Comparison of ENCODE assay signal across 28 mouse cellular contexts in genomic region chr3:27484698-27485097, GRCm38 (mm10).
DNase-seq lines count a peak whose midpoint lies in the region; ATAC-seq lines count a peak whose summit lies in the region.
"Had no signal": no experiment of that assay in that cellular context is flagged by ENCODE, and none has a peak within 500 bp of the region (broad histone marks: within the 10 kb centered on the region; RNA-seq: fewer than 3 reads in every experiment).

No protein-coding gene starts in this region.

- H3K36me3 ChIP-seq in hindbrain, embryonic 14.5 days (replicated peaks; ENCODE audit: control insufficient read depth, insufficient read depth) = no peaks in the 10 kb centered on the region
- H3K36me3 ChIP-seq: hindbrain, embryonic 15.5 days had no signal

- H3K9me3 ChIP-seq in hindbrain, embryonic 14.5 days (ENCODE audit: control insufficient read depth, low read length) = no peaks in the 10 kb centered on the region
- H3K9me3 ChIP-seq: embryonic facial prominence, embryonic 12.5 days; heart, embryonic 10.5 days; hindbrain, embryonic 15.5 days; limb, embryonic 10.5 days; limb, embryonic 15.5 days; liver, embryonic 13.5 days had no signal

- H3K4me3 ChIP-seq in hindbrain, embryonic 14.5 days (replicated peaks; ENCODE audit: low read length) = no peak overlapping the region
- H3K4me3 ChIP-seq: embryonic facial prominence, embryonic 12.5 days; heart, embryonic 10.5 days; hindbrain, embryonic 15.5 days; limb, embryonic 10.5 days; limb, embryonic 15.5 days; liver, embryonic 13.5 days had no signal

- H3K4me2 ChIP-seq in hindbrain, embryonic 14.5 days (replicated peaks) = no peak overlapping the region
- H3K4me2 ChIP-seq: embryonic facial prominence, embryonic 12.5 days; hindbrain, embryonic 15.5 days; limb, embryonic 15.5 days; liver, embryonic 13.5 days had no signal

- WGBS in hindbrain, embryonic 14.5 days = 67% methylated on average over 3 of the region's 3 CpGs

- ATAC-seq in hindbrain, embryonic 14.5 days (ENCODE audit: low FRiP score) = no peak
- ATAC-seq: forebrain, embryonic 14.5 days; midbrain, embryonic 16.5 days had no signal

- H3K27me3 ChIP-seq in hindbrain, embryonic 14.5 days (ENCODE audit: control insufficient read depth, insufficient read depth, low read length) = no peaks in the 10 kb centered on the region
- H3K27me3 ChIP-seq: embryonic facial prominence, embryonic 12.5 days; hindbrain, embryonic 15.5 days; limb, embryonic 15.5 days; liver, embryonic 13.5 days had no signal

- no peak overlapping the region for H3K27ac ChIP-seq in hindbrain, embryonic 14.5 days
- H3K27ac ChIP-seq: embryonic facial prominence, embryonic 12.5 days; heart, embryonic 10.5 days; hindbrain, embryonic 15.5 days; limb, embryonic 10.5 days; limb, embryonic 15.5 days; liver, embryonic 13.5 days; stomach, postnatal 0 days had no signal

- H3K9ac ChIP-seq in hindbrain, embryonic 14.5 days = no peak overlapping the region
- H3K9ac ChIP-seq: embryonic facial prominence, embryonic 12.5 days; hindbrain, embryonic 15.5 days; limb, embryonic 15.5 days; liver, embryonic 13.5 days had no signal

- H3K4me1 ChIP-seq in hindbrain, embryonic 14.5 days (replicated peaks; ENCODE audit: control insufficient read depth, insufficient read depth, low read length) = no peaks in the 10 kb centered on the region
- H3K4me1 ChIP-seq: embryonic facial prominence, embryonic 12.5 days; hindbrain, embryonic 15.5 days; limb, embryonic 10.5 days; liver, embryonic 13.5 days had no signal

- DNase-seq in kidney, adult 11 months = peak; percentile 43
- DNase-seq in kidney, adult 18-20 months = no peak
- DNase-seq in A20 (ENCODE audit: low read depth, low spot score) = peak; percentile 50
- DNase-seq in kidney, adult 9 months = peak; percentile 44
- DNase-seq in kidney, postnatal 10 days = peak; percentile 45
- no peak for DNase-seq in ovary, postnatal 14 days (ENCODE audit: low spot score)
- DNase-seq in hindbrain, embryonic 14.5 days (ENCODE audit: low spot score) = no peak
- no peak for DNase-seq in thymus, adult 18-20 months
- DNase-seq: adrenal gland, adult 2 months; adrenal gland, postnatal 36 days; cerebellum, adult 9-10 months; embryo, embryonic 11 days; gastrocnemius, postnatal 25 days; heart, adult 11 months; heart, postnatal 4 days; layer of hippocampus, adult 9-11 months; liver, embryonic 13.5 days; lung, adult 18-20 months; lung, postnatal 10 days; right cerebral cortex, postnatal 4 days had no signal

Comparison
In these comparisons a context has a peak if more than half of its experiments do, and no peak if none do; other contexts are left out.
1. DNase-seq: peak in kidney, adult 11 months (single experiment), A20 (single experiment), kidney, adult 9 months (single experiment) and kidney, postnatal 10 days (single experiment); none in kidney, adult 18-20 months (single experiment), ovary, postnatal 14 days (single experiment), hindbrain, embryonic 14.5 days (single experiment) and thymus, adult 18-20 months (0 of 2).